Mouse (Mus musculus) megakaryocyte-erythroid progenitor cell, adult 5-6 weeks (primary cell): ENCODE results near the gene Abcd3. TPM values are rescaled to one million over a fixed set of nuclear protein-coding genes. Genes with fewer than 3 reads are reported as not detected.

ENCODE experiments used
- ATAC-seq: replicated peaks from 2 replicates; pipeline ENCODE4 v1.8.0; 2016; ENCODE audit warnings: mild to moderate bottlenecking, inconsistent platforms; ENCODE audit not compliant: severe bottlenecking, poor library complexity, low FRiP score, low TSS enrichment
- total RNA-seq, 2 experiments: library from RNA; stranded (forward) in 1 of 2; stranded (reverse) in 1 of 2; fragments of 200-1000, 215-1000 nt in 1 of 2; fragments of >200 nt in 1 of 2; fragmentation: Nextera tagmentation in 1 of 2; gene quantifications; 2 replicates each; pipeline ENCODE4 v1.2.3; 2014 to 2017

The Abcd3 gene
- total RNA-seq, 2 experiments from 2014 or later: 29.6 to 47.1 TPM

GRCm38 (mm10) chr3:121716480-121716879 lies 98.6 kb downstream of the Abcd3 start:
- ATAC-seq: no peak

GRCm38 (mm10) chr3:121715741-121716459 lies 99.2 kb downstream of the Abcd3 start:
- ATAC-seq: 0 out of 2 replicates have a peak, but pooled peaks have one; percentile 28

- ATAC-seq: no peak
Measured at GRCm38 (mm10) chr3:121715336-121715735, 99.8 kb downstream of the Abcd3 start.

GRCm38 (mm10) chr3:121714461-121714860 lies 100.6 kb downstream of the Abcd3 start:
- no peak for ATAC-seq

- ATAC-seq: no peak
Measured at GRCm38 (mm10) chr3:121713816-121714215, 101.3 kb downstream of the Abcd3 start.

GRCm38 (mm10) chr3:121713151-121713701 lies 101.9 kb downstream of the Abcd3 start:
- peak; percentile 36; the same call in 1 of the 2 replicates for ATAC-seq

GRCm38 (mm10) chr3:121712222-121712621 lies 102.9 kb downstream of the Abcd3 start:
- no peak for ATAC-seq

GRCm38 (mm10) chr3:121710894-121711531 lies 104.1 kb downstream of the Abcd3 start:
- no peak for ATAC-seq

Other genes with a start within 250 kb of the Abcd3 start
- not detected in 2 replicates for gene 4930432M17Rik, start 144.5 kb downstream of the Abcd3 start, total RNA-seq (2014; fragmentation: Nextera tagmentation)
- not detected in 2 replicates for gene 4930432M17Rik, start 144.5 kb downstream of the Abcd3 start, total RNA-seq (2017)
- not detected in 2 replicates for gene F3, start 91.8 kb downstream of the Abcd3 start, total RNA-seq (2014; fragmentation: Nextera tagmentation)
- not detected in 2 replicates for gene F3, start 91.8 kb downstream of the Abcd3 start, total RNA-seq (2017)
- 7.1 TPM in 1 of 2 replicates, not detected in the other for gene Arhgap29, start 137.2 kb upstream of the Abcd3 start, total RNA-seq (2014; fragmentation: Nextera tagmentation)
- gene Arhgap29, start 137.2 kb upstream of the Abcd3 start, total RNA-seq (2017): 1.1 and 1.8 TPM in 2 replicates
- gene Abca4, start 229.1 kb upstream of the Abcd3 start, total RNA-seq (2014; fragmentation: Nextera tagmentation): not detected in 2 replicates
- 0.15 TPM in 1 of 2 replicates, not detected in the other for gene Abca4, start 229.1 kb upstream of the Abcd3 start, total RNA-seq (2017)